Mouse (Mus musculus): ENCODE measurements around the gene H2-M10.6. TPM values are rescaled to one million over a fixed set of nuclear protein-coding genes. Genes with fewer than 3 reads are reported as not detected.

H2-M10.6 gene
- polyA plus RNA-seq, 1 experiment from 2014 or later: not detected

DNA sequence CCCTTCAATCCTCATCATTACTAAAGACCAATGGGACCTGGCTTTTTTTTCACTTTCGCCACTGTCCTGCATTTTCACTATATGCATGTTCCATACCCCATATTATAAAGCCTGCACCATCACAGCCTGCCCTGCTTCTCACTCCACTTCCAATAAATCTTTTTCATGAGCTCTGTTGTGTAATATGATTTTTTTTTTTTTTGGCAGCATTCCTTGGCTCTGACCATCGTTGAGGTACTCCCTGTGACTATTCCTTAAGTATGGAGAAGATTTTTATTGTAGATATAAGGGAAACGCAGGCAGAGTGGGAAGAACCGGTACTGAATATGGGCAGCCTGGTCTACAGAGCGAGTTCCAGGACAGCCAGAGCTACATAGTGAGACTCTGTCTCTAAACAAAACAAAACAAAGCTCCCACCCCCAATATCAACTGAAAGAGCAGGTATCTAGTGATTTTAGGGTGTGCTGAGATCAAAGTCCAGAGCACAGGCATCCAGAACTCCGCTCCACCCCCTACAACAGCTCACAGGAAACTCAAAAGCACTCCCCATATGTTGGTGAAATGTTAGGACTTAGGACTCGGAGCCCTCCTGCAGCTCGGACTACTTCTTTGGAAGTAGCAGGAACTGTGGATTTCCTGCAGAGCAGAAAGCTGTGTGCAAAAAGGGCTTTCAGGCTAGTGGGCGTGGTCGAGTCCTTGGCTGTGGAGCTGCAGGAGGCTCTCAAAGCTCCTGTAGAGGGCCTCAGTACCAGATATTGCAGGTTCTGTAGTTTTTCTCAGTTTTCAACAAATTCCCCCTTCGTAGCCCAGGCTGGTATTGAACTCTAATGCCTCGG lies 23.8 kb downstream of the H2-M10.6 start:
- ATAC-seq (replicated peaks; ENCODE audit: insufficient number of reproducible peaks, low FRiP score, low TSS enrichment): no peak
- peak overlapping the region; percentile 96; the same call in 1 of the 2 replicates for H3K27ac ChIP-seq (ENCODE audit: low read depth, low read length)
- H3K9me3 ChIP-seq (replicated peaks; ENCODE audit: control insufficient read depth, low read length): no peaks in the 10 kb centered on the region
- H3K27me3 ChIP-seq (ENCODE audit: control insufficient read depth, insufficient read depth, low read length): no peaks in the 10 kb centered on the region
- no peak overlapping the region for H3K9ac ChIP-seq (ENCODE audit: low read depth, low read length)
- H3K4me2 ChIP-seq: peak overlapping the region; percentile 69
- peaks cover 7% of the 10 kb centered on the region; the same call in 1 of the 2 replicates for H3K4me1 ChIP-seq (ENCODE audit: control insufficient read depth, insufficient read depth, low read length)
- WGBS (ENCODE audit: insufficient replicate concordance): 32% methylated on average over 12 of the region's 12 CpGs
- H3K36me3 ChIP-seq (ENCODE audit: control insufficient read depth, insufficient read depth, low read length): no peaks in the 10 kb centered on the region
- peak overlapping the region; percentile 80 for H3K4me3 ChIP-seq (ENCODE audit: low read depth, low read length)

DNA sequence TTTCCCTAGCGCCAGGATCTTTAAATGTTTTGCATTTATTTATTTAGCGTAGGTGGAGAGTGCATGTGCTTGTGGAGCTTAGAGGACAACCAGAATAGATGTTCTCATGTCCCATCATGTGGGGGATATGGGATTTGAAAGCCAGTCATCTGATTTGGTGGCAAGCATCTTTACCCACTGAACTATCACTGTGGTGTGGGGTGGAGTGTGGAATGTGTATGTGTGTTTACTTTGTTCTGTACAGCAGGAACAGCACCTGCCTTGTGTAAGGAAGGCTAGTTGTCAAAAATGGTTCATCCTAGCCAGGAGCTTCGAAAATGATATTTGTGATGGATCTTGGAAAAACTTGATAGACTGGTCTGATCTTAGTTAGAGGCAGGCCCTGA lies 24.4 kb downstream of the H2-M10.6 start:
- H3K36me3 ChIP-seq (ENCODE audit: control insufficient read depth, insufficient read depth, low read length): no peaks in the 10 kb centered on the region
- no peaks in the 10 kb centered on the region for H3K27me3 ChIP-seq (ENCODE audit: control insufficient read depth, insufficient read depth, low read length)
- peak overlapping the region; percentile 72 for H3K9ac ChIP-seq (ENCODE audit: low read depth, low read length)
- no peaks in the 10 kb centered on the region for H3K9me3 ChIP-seq (replicated peaks; ENCODE audit: control insufficient read depth, low read length)
- peak overlapping the region; percentile 80 for H3K4me3 ChIP-seq (ENCODE audit: low read depth, low read length)
- peaks cover 7% of the 10 kb centered on the region; the same call in 1 of the 2 replicates for H3K4me1 ChIP-seq (ENCODE audit: control insufficient read depth, insufficient read depth, low read length)
- H3K4me2 ChIP-seq: peak overlapping the region; percentile 69
- WGBS (ENCODE audit: insufficient replicate concordance): 18% methylated on average over 3 of the region's 3 CpGs
- H3K27ac ChIP-seq (ENCODE audit: low read depth, low read length): peak overlapping the region; percentile 96
- ATAC-seq (replicated peaks; ENCODE audit: insufficient number of reproducible peaks, low FRiP score, low TSS enrichment): peak; percentile 25; the same call in 1 of the 2 replicates

DNA sequence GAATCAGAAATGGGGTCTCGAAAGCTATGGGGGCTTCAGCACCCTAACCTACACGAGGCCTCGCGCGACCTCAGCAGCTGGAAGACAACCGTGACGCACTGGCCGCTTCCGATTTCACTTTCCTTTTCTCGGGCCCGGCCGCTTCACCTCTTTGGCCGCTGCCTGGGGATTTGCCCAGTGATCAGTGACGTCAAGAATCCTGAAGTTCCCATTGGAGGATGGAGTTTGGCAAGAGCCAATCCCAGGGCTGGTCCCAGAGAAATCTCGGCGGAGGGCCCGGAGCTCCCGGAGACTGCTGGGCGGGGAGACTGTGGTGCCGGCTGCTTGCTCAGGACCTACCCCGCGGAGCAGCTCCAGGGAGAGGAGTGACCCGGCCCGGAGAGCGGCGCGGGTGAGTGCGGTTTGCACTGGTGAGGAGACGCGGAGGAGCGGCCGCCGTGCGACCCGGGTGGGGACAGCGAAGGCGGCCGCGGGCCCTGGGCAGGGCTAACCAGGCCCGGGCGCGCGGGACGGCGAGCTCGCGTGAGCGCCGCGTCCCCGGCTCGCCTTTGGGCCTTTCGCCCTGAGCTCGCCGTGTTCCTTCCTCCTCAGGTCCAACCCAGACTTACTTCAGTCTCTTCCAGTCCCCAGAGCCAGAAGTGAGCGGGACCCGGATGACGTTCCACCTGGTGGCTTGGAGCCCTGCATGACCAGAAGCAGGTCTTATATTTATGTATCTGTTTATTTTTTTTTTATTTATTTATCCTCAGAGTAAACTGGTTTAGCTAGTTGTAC lies 25.1 kb downstream of the H2-M10.6 start, which contains the start of gene Trim26:
Gene Trim26, plus strand, starts transcription at position 261 of the 774 bp plus-strand sequence.
- Histone ChIP-seq H3K27me3 (ENCODE audit: control insufficient read depth, insufficient read depth, low read length) (no peaks in the 10 kb centered on the region), H3K4me1 (ENCODE audit: control insufficient read depth, insufficient read depth, low read length) (peaks cover 7% of the 10 kb centered on the region; the same call in 1 of the 2 replicates), H3K4me2 (peak within 1 kb of the TSS; percentile 69), H3K27ac (ENCODE audit: low read depth, low read length) (peak within 1 kb of the TSS; percentile 96), H3K9ac (ENCODE audit: low read depth, low read length) (peak within 1 kb of the TSS; percentile 89), H3K9me3 (replicated peaks; ENCODE audit: control insufficient read depth, low read length) (no peaks in the 10 kb centered on the region), H3K4me3 (ENCODE audit: low read depth, low read length) (peak within 1 kb of the TSS; percentile 80), H3K36me3 (ENCODE audit: control insufficient read depth, insufficient read depth, low read length) (no peaks in the 10 kb centered on the region)
- under 1% methylated on average over 44 of the region's 58 CpGs for WGBS (ENCODE audit: insufficient replicate concordance)
- ATAC-seq (replicated peaks; ENCODE audit: insufficient number of reproducible peaks, low FRiP score, low TSS enrichment): peak; percentile 98

DNA sequence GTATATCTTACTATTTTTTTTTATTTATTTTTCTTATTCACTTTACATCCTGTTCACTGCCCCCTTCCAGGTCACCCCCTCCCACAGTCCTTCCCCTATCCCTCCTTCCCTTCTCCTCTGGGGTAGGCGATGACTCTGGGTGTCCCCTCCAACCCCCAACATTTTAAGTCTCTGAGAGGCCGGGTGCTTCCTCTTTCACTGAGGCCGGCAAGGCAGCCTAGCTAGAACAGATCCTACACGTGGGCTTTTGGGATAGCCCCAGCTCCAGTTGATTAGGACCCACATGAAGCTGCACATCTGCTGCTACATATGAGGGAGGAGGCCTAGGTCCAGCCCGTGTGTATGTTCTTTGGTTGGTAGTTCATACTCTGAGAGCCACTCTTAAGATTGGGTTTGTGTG lies 27.0 kb downstream of the H2-M10.6 start:
- WGBS (ENCODE audit: insufficient replicate concordance): 80% methylated on average over 5 of the region's 5 CpGs
- no peak overlapping the region for H3K4me2 ChIP-seq

DNA sequence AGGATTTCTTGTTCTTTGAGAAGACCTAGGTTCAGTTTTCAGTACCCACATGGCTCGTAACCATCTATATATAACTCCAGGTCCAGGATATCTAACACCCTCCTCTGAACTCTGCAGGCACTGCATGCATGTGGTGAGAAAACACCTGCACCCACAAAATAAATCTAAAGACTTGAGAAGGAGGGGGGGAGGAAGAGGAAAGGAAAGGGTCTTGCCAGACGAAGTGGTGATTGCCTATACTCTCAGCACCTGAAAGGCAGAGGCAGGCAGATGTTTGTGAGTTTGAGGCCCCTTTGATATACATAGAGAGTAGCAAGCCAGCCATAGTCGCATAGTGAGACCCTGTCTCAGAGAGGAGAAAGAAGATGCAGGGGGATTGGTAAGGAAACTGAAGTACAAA lies 28.0 kb downstream of the H2-M10.6 start:
- Histone ChIP-seq H3K36me3 (ENCODE audit: control insufficient read depth, insufficient read depth, low read length) (no peaks in the 10 kb centered on the region), H3K9me3 (replicated peaks; ENCODE audit: control insufficient read depth, low read length) (no peaks in the 10 kb centered on the region), H3K27me3 (ENCODE audit: control insufficient read depth, insufficient read depth, low read length) (no peaks in the 10 kb centered on the region), H3K9ac (ENCODE audit: low read depth, low read length) (no peak overlapping the region), H3K4me3 (ENCODE audit: low read depth, low read length) (no peak overlapping the region), H3K27ac (ENCODE audit: low read depth, low read length) (no peak overlapping the region), H3K4me2 (no peak overlapping the region), H3K4me1 (ENCODE audit: control insufficient read depth, insufficient read depth, low read length) (peaks cover 20% of the 10 kb centered on the region)
- 70% methylated on average over 3 of the region's 3 CpGs for WGBS (ENCODE audit: insufficient replicate concordance)
- ATAC-seq (replicated peaks; ENCODE audit: insufficient number of reproducible peaks, low FRiP score, low TSS enrichment): no peak

More for the DNA sequence above, 27.0 kb downstream of the H2-M10.6 start:
- no peak overlapping the region for H3K4me3 ChIP-seq (ENCODE audit: low read depth, low read length)
- H3K36me3 ChIP-seq (ENCODE audit: control insufficient read depth, insufficient read depth, low read length): no peaks in the 10 kb centered on the region
- no peaks in the 10 kb centered on the region for H3K9me3 ChIP-seq (replicated peaks; ENCODE audit: control insufficient read depth, low read length)
- no peak for ATAC-seq (replicated peaks; ENCODE audit: insufficient number of reproducible peaks, low FRiP score, low TSS enrichment)
- H3K9ac ChIP-seq (ENCODE audit: low read depth, low read length): no peak overlapping the region
- no peaks in the 10 kb centered on the region for H3K27me3 ChIP-seq (ENCODE audit: control insufficient read depth, insufficient read depth, low read length)
- H3K4me1 ChIP-seq (ENCODE audit: control insufficient read depth, insufficient read depth, low read length): peaks cover 10% of the 10 kb centered on the region
- H3K27ac ChIP-seq (ENCODE audit: low read depth, low read length): no peak overlapping the region

DNA sequence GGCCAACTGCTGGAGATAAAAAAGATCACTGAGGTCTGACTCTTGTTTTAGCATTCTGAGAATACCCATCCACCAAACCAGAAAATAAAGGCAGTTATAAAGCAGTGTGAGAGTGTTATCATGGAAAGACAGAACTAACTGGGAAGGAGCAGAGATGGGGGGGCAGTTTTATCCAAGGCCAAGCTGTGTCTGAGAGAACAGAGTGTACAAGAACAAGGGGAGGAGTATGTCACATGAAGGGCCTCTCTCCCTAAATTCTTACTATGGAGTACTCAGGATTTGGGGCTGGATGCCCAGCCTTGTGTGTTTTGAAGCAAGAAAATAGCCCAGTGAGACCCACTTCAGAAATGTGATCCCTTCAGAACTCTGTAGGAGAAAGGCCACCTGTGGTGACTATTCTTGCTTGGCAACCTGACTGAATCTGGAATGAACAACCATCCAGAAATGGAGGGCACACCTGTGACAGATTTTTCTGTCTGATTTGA lies 29.0 kb downstream of the H2-M10.6 start:
- Histone ChIP-seq H3K4me2 (no peak overlapping the region), H3K4me3 (ENCODE audit: low read depth, low read length) (no peak overlapping the region), H3K9ac (ENCODE audit: low read depth, low read length) (no peak overlapping the region), H3K9me3 (replicated peaks; ENCODE audit: control insufficient read depth, low read length) (no peaks in the 10 kb centered on the region), H3K27me3 (ENCODE audit: control insufficient read depth, insufficient read depth, low read length) (no peaks in the 10 kb centered on the region), H3K27ac (ENCODE audit: low read depth, low read length) (no peak overlapping the region), H3K36me3 (ENCODE audit: control insufficient read depth, insufficient read depth, low read length) (no peaks in the 10 kb centered on the region), H3K4me1 (ENCODE audit: control insufficient read depth, insufficient read depth, low read length) (peaks cover 18% of the 10 kb centered on the region)
- no peak for ATAC-seq (replicated peaks; ENCODE audit: insufficient number of reproducible peaks, low FRiP score, low TSS enrichment)

DNA sequence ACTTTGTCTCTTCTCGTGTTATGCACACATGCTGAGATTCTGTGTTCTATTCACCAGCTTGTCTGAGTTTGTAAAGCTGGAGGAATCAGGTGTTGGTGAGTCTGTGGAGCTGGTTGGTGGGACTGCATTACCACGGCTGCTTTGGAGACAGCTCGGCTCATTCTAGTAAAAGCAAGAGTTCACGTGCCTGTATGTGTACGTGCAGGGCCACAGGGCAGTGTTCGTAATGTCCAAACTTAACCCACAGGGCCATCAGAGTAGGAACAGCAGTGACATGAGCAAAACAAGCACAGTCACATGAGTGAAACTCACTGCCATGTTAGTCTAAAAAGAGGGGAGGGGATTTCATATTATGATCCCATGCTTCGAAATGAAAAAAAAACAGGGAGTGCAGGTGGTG lies 31.7 kb downstream of the H2-M10.6 start:
- 77% methylated on average over 7 of the region's 7 CpGs for WGBS (ENCODE audit: insufficient replicate concordance)
- H3K4me1 ChIP-seq (ENCODE audit: control insufficient read depth, insufficient read depth, low read length): peaks cover 13% of the 10 kb centered on the region
- no peak for ATAC-seq (replicated peaks; ENCODE audit: insufficient number of reproducible peaks, low FRiP score, low TSS enrichment)
- no peak overlapping the region for H3K9ac ChIP-seq (ENCODE audit: low read depth, low read length)
- no peaks in the 10 kb centered on the region for H3K27me3 ChIP-seq (ENCODE audit: control insufficient read depth, insufficient read depth, low read length)
- H3K4me3 ChIP-seq (ENCODE audit: low read depth, low read length): no peak overlapping the region
- H3K4me2 ChIP-seq: no peak overlapping the region
- no peak overlapping the region for H3K27ac ChIP-seq (ENCODE audit: low read depth, low read length)
- H3K9me3 ChIP-seq (replicated peaks; ENCODE audit: control insufficient read depth, low read length): no peaks in the 10 kb centered on the region
- H3K36me3 ChIP-seq (ENCODE audit: control insufficient read depth, insufficient read depth, low read length): no peaks in the 10 kb centered on the region

DNA sequence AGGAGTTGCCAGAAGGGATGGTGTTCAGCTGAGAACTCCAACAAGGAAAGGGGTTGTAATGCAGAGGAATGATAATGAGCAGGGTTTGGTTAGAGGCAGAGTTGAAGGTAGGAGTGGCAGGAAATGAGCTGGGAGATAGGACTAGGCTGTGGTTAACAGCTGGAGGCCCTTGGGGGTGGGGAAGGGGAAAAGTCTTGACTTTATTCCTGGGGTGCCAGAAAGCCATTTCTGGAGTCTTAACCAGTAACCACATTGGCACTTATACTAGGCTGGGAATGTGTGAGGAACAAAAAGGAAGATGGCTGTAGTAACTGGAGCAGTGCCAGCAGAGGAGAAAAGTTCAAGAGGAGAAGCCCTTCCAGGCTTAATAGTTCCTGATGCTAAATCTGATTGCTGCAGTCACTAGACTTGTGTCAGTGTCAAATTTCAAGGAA lies 32.3 kb downstream of the H2-M10.6 start:
- H3K9me3 ChIP-seq (replicated peaks; ENCODE audit: control insufficient read depth, low read length): no peaks in the 10 kb centered on the region
- H3K4me3 ChIP-seq (ENCODE audit: low read depth, low read length): no peak overlapping the region
- no peak overlapping the region for H3K9ac ChIP-seq (ENCODE audit: low read depth, low read length)
- no peaks in the 10 kb centered on the region for H3K36me3 ChIP-seq (ENCODE audit: control insufficient read depth, insufficient read depth, low read length)
- no peak for ATAC-seq (replicated peaks; ENCODE audit: insufficient number of reproducible peaks, low FRiP score, low TSS enrichment)
- no peak overlapping the region for H3K27ac ChIP-seq (ENCODE audit: low read depth, low read length)
- H3K4me2 ChIP-seq: no peak overlapping the region
- no peaks in the 10 kb centered on the region for H3K27me3 ChIP-seq (ENCODE audit: control insufficient read depth, insufficient read depth, low read length)
- peaks cover 13% of the 10 kb centered on the region for H3K4me1 ChIP-seq (ENCODE audit: control insufficient read depth, insufficient read depth, low read length)
